Mouse (Mus musculus) ES-CJ7 (cell line): Measurements from ENCODE around the gene Txn2.

Experiments used
- DNase-seq: peaks from one replicate; pipeline ENCODE4 v3.0.0; 2011; ENCODE audit warnings: low read depth, low spot score

The Txn2 gene

GRCm38 (mm10) chr15:77934326-77934725, 5.5 kb upstream of the Txn2 start:
- DNase-seq: no peak

- DNase-seq: peak; percentile 91
These were observed 5.0 kb upstream of the Txn2 start for GRCm38 (mm10) chr15:77933770-77934169.

- DNase-seq: no peak
These were observed 4.4 kb upstream of the Txn2 start for GRCm38 (mm10) chr15:77933222-77933621.

GRCm38 (mm10) chr15:77931689-77932016, 2.8 kb upstream of the Txn2 start:
- no peak for DNase-seq

- no peak for DNase-seq
These were observed 2.3 kb upstream of the Txn2 start for GRCm38 (mm10) chr15:77930986-77931688.

GRCm38 (mm10) chr15:77929804-77930203, 998 bp upstream of the Txn2 start:
- no peak for DNase-seq

- DNase-seq: no peak
These were observed 715 bp downstream of the Txn2 start for GRCm38 (mm10) chr15:77928091-77928490.

- DNase-seq: no peak
These were observed 1.9 kb downstream of the Txn2 start for GRCm38 (mm10) chr15:77926921-77927320.

GRCm38 (mm10) chr15:77925195-77925594, 3.6 kb downstream of the Txn2 start:
- no peak for DNase-seq

GRCm38 (mm10) chr15:77923267-77924035, 5.4 kb downstream of the Txn2 start:
- DNase-seq: no peak

GRCm38 (mm10) chr15:77922710-77923109, 6.1 kb downstream of the Txn2 start:
- no peak for DNase-seq

- DNase-seq: no peak
These were observed 7.2 kb downstream of the Txn2 start for GRCm38 (mm10) chr15:77921636-77922035.

GRCm38 (mm10) chr15:77920511-77921462, 8.0 kb downstream of the Txn2 start:
- DNase-seq: peak; percentile 60

GRCm38 (mm10) chr15:77919441-77919840, 9.4 kb downstream of the Txn2 start:
- DNase-seq: no peak

- peak; percentile 89 for DNase-seq
These were observed 11.8 kb downstream of the Txn2 start for GRCm38 (mm10) chr15:77916851-77917544.

- no peak for DNase-seq
These were observed 13.5 kb downstream of the Txn2 start for GRCm38 (mm10) chr15:77915287-77915686.

GRCm38 (mm10) chr15:77914507-77914906, 14.3 kb downstream of the Txn2 start:
- no peak for DNase-seq

- DNase-seq: no peak
These were observed 15.8 kb downstream of the Txn2 start for GRCm38 (mm10) chr15:77913054-77913453.

- peak; percentile 50 for DNase-seq
These were observed 16.2 kb downstream of the Txn2 start for GRCm38 (mm10) chr15:77912585-77912984.

GRCm38 (mm10) chr15:77912048-77912447, 16.8 kb downstream of the Txn2 start:
- no peak for DNase-seq

- peak; percentile 80 for DNase-seq
These were observed 17.7 kb downstream of the Txn2 start for GRCm38 (mm10) chr15:77911065-77911464.
